Mouse (Mus musculus): Measurements from ENCODE around the gene Otud5.
"Not testable (repeated sequence)": the region's sequence is repeated elsewhere in the genome, so short reads cannot be mapped to it uniquely, and the experiment has no call there.

Gene Otud5

GRCm38 (mm10) chrX:7879819-7880218 is 38.7 kb downstream of the Otud5 start:
- peak; percentile 85 for DNase-seq (ENCODE audit: low spot score)

GRCm38 (mm10) chrX:7883841-7884567 is 42.8 kb downstream of the Otud5 start, which contains the start of gene Slc35a2:
Slc35a2 (plus strand) TSS chrX:7884028.
- peak; percentile 91 for DNase-seq (ENCODE audit: low spot score)

- DNase-seq (ENCODE audit: low spot score), result no peak
Observed at GRCm38 (mm10) chrX:7898211-7898610, 57.0 kb downstream of the Otud5 start.

- DNase-seq (ENCODE audit: low spot score), result peak; percentile 92
Observed at GRCm38 (mm10) chrX:7898880-7899874, 58.0 kb downstream of the Otud5 start, which contains the start of the genes Pqbp1 and Timm17b. Pqbp1 (minus strand) TSS chrX:7899269. Timm17b (plus strand) TSS chrX:7899357.

GRCm38 (mm10) chrX:7904441-7904840 is 63.3 kb downstream of the Otud5 start:
- no peak for DNase-seq (ENCODE audit: low spot score)

GRCm38 (mm10) chrX:7907735-7908134 is 66.6 kb downstream of the Otud5 start, which contains the start of gene Gm10491:
Gm10491 (minus strand) TSS chrX:7907835.
- no peak for DNase-seq (ENCODE audit: low spot score)

- not testable (repeated sequence) for DNase-seq (ENCODE audit: low spot score)
Observed at GRCm38 (mm10) chrX:7909242-7909641, 68.1 kb downstream of the Otud5 start, which contains the start of gene Gm10490. Gm10490 (plus strand) TSS chrX:7909542.

GRCm38 (mm10) chrX:7910473-7910872 is 69.3 kb downstream of the Otud5 start:
- no peak for DNase-seq (ENCODE audit: low spot score)

- not testable (repeated sequence) for DNase-seq (ENCODE audit: low spot score)
Observed at GRCm38 (mm10) chrX:7915669-7916068, 74.5 kb downstream of the Otud5 start.

GRCm38 (mm10) chrX:7917960-7918359 is 76.8 kb downstream of the Otud5 start:
- not testable (repeated sequence) for DNase-seq (ENCODE audit: low spot score)

- peak; percentile 74 for DNase-seq (ENCODE audit: low spot score)
Observed at GRCm38 (mm10) chrX:7919601-7920383, 78.6 kb downstream of the Otud5 start, which contains the start of gene Pcsk1n. Pcsk1n (plus strand) TSS chrX:7919822.

GRCm38 (mm10) chrX:7922032-7922431 is 80.9 kb downstream of the Otud5 start:
- DNase-seq (ENCODE audit: low spot score), result no peak
